Mouse (Mus musculus) forebrain, postnatal 0 days (tissue): ENCODE measurements at regions not wholly inside any gene's neighbourhood (a gene's known extent, or its start where the extent isn't known, plus 50 kb on each side); places are given as distances from the start of the nearest gene placed in this dataset.
"Not testable (repeated sequence)": the region's sequence is repeated elsewhere in the genome, so short reads cannot be mapped to it uniquely, and the experiment has no call there.

Source experiments
- ATAC-seq: fragments of 200-750 bp; cut with Nextera tagmentation; 2 replicates; pipeline ENCODE4 v1.8.0; 2017; ENCODE audit warnings: mild to moderate bottlenecking, moderate library complexity
- DNase-seq: peaks from one replicate; pipeline ENCODE4 v3.0.0-alpha.2; 2015
- H3K27ac ChIP-seq: fragments of 300-500 bp; sonication (generic); 2 replicates; pipeline ENCODE4 v1.5.1; 2014; ENCODE audit warnings: low read depth, mild to moderate bottlenecking, antibody characterized with exemption, low read length, moderate library complexity, mixed read lengths
- H3K27me3 ChIP-seq: fragments of 300-500 bp; sonication (generic); 2 replicates; pipeline ENCODE4 v1.6.1; 2014; ENCODE audit warnings: mild to moderate bottlenecking, low read length, mixed read lengths; ENCODE audit not compliant: insufficient read depth
- H3K36me3 ChIP-seq: fragments of 300-500 bp; sonication (generic); 2 replicates; pipeline ENCODE4 v1.6.1; 2014; ENCODE audit warnings: mild to moderate bottlenecking, moderate library complexity; ENCODE audit not compliant: insufficient read depth
- H3K4me1 ChIP-seq: fragments of 300-500 bp; sonication (generic); 2 replicates; pipeline ENCODE4 v1.6.1; 2014; ENCODE audit warnings: antibody characterized with exemption; ENCODE audit not compliant: insufficient read depth
- H3K4me2 ChIP-seq: fragments of 300-500 bp; sonication (generic); 2 replicates; pipeline ENCODE4 v1.6.1; 2014; ENCODE audit warnings: low read depth, mild to moderate bottlenecking, moderate library complexity
- H3K4me3 ChIP-seq: fragments of 300-500 bp; sonication (generic); 2 replicates; pipeline ENCODE4 v1.5.1; 2014; ENCODE audit warnings: low read depth, low read length, mixed read lengths
- H3K9ac ChIP-seq: fragments of 300-500 bp; sonication (generic); 2 replicates; pipeline ENCODE4 v1.6.1; 2014; ENCODE audit warnings: mild to moderate bottlenecking
- H3K9me3 ChIP-seq: fragments of 300-500 bp; sonication (generic); 2 replicates; pipeline ENCODE4 v1.6.1; 2016; ENCODE audit warnings: low read length
- CTCF ChIP-seq: sonication (generic); IDR thresholded peaks from 2 replicates; pipeline ENCODE4 v1.5.1; 2016; ENCODE audit warnings: antibody characterized with exemption, control low read depth, low read depth
- WGBS: fragments of 180-500 bp; shearing (Covaris S2); extraction: QIAGEN DNeasy Blood & Tissue Kit; methylation state at CpG from one replicate; pipeline ENCODE4 v1.1.7; 2014; 5-methylcytosine and 5-hydroxymethylcytosine counted together

DNA sequence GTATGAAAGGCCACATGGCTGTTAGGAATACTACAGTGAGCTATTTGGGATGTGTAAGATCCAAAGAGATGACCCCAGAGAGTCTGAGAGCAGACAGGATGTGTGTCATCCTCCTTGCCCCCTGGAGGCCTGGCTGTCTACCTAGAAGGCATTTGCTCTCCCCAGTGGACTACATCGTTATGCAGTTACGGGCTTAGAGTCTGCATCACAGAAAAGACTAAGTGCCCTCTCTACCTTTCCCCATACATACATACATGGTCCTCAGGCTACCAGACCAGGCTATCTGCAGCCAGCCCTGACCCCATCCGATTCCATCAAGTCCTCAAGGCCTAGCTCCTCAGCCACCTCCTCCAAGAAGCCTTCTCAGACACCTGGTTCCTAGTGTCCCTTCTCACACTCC is 59.9 kb downstream of the Rhob start:
- DNase-seq (no peak), ATAC-seq (no peak)
- 77% methylated on average over 3 of the region's 3 CpGs for WGBS
- Histone ChIP-seq H3K36me3 (no peaks in the 10 kb centered on the region), H3K27ac (no peak overlapping the region), H3K9ac (no peak overlapping the region), H3K4me3 (no peak overlapping the region), H3K27me3 (no peaks in the 10 kb centered on the region), H3K4me2 (no peak overlapping the region), H3K4me1 (no peaks in the 10 kb centered on the region), H3K9me3 (no peaks in the 10 kb centered on the region)
- no peak for TF ChIP-seq CTCF

DNA sequence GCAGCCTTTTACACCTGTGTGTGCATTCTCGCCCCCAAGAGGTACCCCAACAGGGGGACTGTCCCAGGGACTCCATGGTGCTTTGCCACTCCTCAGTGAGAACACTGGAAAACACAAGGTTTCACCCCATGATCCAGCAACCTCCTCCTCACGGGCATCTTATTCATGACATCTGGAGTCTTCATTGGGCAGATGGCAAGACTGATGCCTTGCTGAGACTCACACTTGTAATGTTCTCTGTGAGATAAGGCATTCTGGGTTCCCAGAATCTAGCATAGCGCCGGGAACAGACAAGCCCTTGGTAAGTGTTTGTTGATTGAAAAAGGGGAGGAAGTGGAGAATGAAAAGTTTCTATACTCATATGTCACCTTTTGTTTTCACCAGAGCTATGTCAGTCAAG is 60.3 kb downstream of the Rhob start:
- H3K4me2 ChIP-seq = no peak overlapping the region
- no peak for ATAC-seq
- H3K4me3 ChIP-seq = no peak overlapping the region
- H3K27ac ChIP-seq = no peak overlapping the region
- H3K9ac ChIP-seq = no peak overlapping the region
- no peak for TF ChIP-seq CTCF
- no peaks in the 10 kb centered on the region for H3K36me3 ChIP-seq
- no peak for DNase-seq
- H3K27me3 ChIP-seq = no peaks in the 10 kb centered on the region
- 75% methylated on average over 4 of the region's 4 CpGs for WGBS
- no peaks in the 10 kb centered on the region for H3K4me1 ChIP-seq
- no peaks in the 10 kb centered on the region for H3K9me3 ChIP-seq

DNA sequence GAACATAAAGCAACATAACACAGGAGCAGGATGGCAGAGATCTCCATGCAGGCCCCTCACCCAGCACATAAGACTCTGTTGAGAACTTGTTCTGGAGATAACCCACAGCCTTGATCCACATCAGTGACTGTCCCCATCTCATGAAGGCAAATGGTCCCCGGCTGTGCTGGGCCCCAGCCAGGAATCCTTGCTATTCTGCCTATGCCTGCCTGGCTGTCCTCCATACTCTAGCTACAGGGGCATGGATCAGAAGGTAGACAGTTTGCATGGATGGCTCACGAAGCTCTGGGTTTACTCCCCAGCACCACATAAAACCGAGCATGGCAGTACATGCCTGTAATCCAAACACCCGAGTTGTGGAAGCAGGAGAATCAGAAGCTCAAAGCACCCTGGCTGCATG is 61.2 kb downstream of the Rhob start:
- no peak for DNase-seq
- H3K4me3 ChIP-seq = no peak overlapping the region
- no peaks in the 10 kb centered on the region for H3K4me1 ChIP-seq
- H3K27ac ChIP-seq = no peak overlapping the region
- no peaks in the 10 kb centered on the region for H3K27me3 ChIP-seq
- WGBS = 71% methylated on average over 4 of the region's 4 CpGs
- H3K36me3 ChIP-seq = no peaks in the 10 kb centered on the region
- H3K4me2 ChIP-seq = no peak overlapping the region
- no peaks in the 10 kb centered on the region for H3K9me3 ChIP-seq
- TF ChIP-seq CTCF = no peak
- H3K9ac ChIP-seq = no peak overlapping the region
- ATAC-seq = no peak

DNA sequence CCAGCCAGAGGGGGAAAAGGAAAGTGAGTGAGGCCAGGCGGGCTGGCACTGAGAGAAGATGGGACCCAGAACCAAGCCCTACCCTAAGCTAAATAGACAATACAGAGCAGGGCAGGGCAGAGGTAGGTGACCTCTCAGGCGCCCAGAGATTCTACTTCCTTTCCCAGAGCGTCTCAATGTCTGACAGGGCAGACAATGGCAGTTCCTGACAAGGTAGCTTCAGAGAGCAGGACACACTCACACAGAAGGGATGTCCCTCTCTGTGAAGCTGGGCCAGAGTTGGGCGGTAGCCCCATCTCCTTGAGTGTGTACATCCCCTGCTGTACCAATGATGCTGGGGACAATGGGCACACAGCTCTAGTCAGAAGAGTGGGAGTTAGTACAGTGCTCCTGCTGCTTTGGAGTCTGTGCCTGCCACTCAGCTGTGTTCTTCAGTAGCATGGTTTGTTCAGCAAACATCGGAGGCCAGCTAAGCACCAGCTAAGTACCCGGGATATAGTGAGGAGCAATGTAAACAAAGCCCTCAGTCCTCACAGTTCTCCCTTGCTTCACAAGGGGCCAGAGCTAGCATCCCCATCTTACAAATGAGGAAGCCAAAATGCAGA is 62.7 kb downstream of the Rhob start:
- no peak overlapping the region for H3K27ac ChIP-seq
- H3K9ac ChIP-seq = no peak overlapping the region
- no peaks in the 10 kb centered on the region for H3K9me3 ChIP-seq
- H3K4me1 ChIP-seq = no peaks in the 10 kb centered on the region
- 55% methylated on average over 6 of the region's 6 CpGs for WGBS
- H3K36me3 ChIP-seq = no peaks in the 10 kb centered on the region
- TF ChIP-seq CTCF = no peak
- no peaks in the 10 kb centered on the region for H3K27me3 ChIP-seq
- no peak for DNase-seq
- no peak for ATAC-seq
- H3K4me2 ChIP-seq = no peak overlapping the region
- no peak overlapping the region for H3K4me3 ChIP-seq

DNA sequence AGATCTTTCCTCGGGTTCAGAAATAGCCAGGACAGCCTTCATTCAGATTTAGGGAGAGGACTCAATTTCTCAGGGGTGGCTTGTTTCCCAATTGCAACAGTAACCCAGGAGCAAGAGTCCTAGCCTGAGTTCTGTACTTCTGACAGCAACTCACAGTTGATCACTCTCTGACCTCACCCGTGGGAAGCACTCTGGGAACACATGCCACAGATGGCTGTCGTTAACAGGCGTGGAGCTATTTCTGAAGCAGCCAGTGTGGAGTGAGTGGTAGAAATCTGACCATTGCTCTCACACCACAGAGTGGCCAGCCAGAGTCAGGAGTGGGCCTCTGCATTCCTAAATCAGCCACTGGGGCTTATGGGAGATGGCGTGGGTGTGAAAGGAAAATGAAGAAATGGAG is 63.3 kb downstream of the Rhob start:
- H3K9ac ChIP-seq = no peak overlapping the region
- H3K27ac ChIP-seq = no peak overlapping the region
- no peak for TF ChIP-seq CTCF
- WGBS = 68% methylated on average over 5 of the region's 5 CpGs
- H3K4me3 ChIP-seq = no peak overlapping the region
- no peaks in the 10 kb centered on the region for H3K36me3 ChIP-seq
- ATAC-seq (no peak), DNase-seq (no peak)
- no peaks in the 10 kb centered on the region for H3K27me3 ChIP-seq
- no peaks in the 10 kb centered on the region for H3K4me1 ChIP-seq
- H3K9me3 ChIP-seq = no peaks in the 10 kb centered on the region
- H3K4me2 ChIP-seq = no peak overlapping the region

DNA sequence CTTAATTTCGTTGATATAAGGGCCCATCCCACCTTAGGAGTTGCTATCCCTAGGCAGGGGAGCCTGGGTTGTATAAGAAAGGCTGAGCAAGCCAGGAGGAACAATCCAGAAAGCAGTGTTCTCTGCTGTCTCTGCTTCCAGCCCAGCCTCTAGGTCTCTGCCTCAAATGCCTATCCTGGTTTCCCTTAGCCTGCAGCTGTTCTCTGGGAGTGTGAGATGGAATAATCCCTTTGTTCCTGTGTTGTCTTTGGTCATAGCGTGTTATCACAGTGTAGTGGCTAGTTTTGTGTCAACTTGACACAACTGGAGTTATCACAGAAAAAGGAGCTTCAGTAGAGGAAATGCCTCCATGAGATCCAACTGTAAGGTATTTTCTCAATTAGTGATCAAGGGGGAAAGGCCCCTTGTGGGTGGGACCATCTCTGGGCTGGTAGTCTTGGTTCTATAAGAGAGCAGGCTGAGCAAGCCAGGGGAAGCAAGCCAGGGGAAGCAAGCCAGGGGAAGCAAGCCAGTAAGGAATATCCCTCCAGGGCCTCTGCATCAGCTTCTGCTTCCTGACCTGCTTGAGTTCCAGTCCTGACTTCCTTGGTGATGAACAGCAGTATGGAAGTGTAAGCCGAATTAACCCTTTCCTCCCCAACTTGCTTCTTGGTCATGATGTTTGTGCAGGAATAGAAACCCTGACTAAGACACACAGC is 64.0 kb downstream of the Rhob start:
- H3K27ac ChIP-seq, H3K4me2 ChIP-seq, H3K27me3 ChIP-seq, H3K4me3 ChIP-seq, DNase-seq, ATAC-seq, H3K4me1 ChIP-seq, H3K9ac ChIP-seq, H3K9me3 ChIP-seq, H3K36me3 ChIP-seq: not testable (repeated sequence)
- WGBS = 70% methylated on average over 3 of the region's 3 CpGs

DNA sequence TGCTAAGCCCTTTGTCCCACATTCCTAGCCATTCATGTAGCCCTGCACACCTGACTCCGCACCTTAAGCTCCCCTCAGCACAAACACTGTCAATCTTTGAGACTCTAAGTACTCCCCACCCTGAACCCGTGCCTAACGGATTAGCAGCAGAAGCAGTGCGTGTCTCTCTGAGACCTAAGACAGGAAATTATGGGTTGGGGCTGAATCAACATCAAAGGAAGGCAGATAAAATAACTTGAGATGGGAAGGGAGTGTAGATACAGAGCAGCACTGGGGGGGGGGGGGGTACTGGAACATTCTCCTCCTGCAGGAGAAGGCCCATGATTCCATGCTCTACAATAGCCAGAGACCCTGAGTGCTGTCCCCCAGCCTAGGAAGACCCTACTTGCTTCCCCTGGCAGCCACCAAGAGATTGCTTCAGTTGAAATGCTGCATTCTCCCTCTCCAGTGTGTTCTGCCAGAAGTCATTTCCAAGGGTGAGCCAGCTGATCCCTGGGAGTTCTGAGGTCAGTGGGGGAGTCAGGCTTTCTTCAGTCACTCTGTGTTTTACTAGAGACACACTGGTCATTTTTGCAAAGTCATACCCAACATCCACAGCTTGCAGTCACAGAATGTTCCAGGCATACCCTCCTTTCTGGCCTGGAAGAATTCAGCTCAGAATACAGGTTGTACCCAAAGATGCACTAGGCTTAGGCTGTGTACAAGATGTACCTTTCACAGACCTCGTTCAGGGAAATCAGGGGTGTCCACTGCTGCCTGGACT is 71.4 kb downstream of the Rhob start:
- ATAC-seq = no peak
- WGBS = 85% methylated on average over 5 of the region's 5 CpGs
- Histone ChIP-seq H3K36me3 (no peaks in the 10 kb centered on the region), H3K9me3 (no peaks in the 10 kb centered on the region), H3K4me2 (no peak overlapping the region), H3K9ac (no peak overlapping the region), H3K4me3 (no peak overlapping the region), H3K4me1 (no peaks in the 10 kb centered on the region), H3K27ac (no peak overlapping the region), H3K27me3 (no peaks in the 10 kb centered on the region)
- TF ChIP-seq CTCF = no peak
- DNase-seq = no peak
